Mouse (Mus musculus) lung, adult 2 months (tissue): ENCODE measurements around the gene Pax5.

Source experiments
- CTCF ChIP-seq: fragments of 200-500 bp; IDR thresholded peaks from 2 replicates; pipeline ENCODE4 v1.5.1; 2011; ENCODE audit warnings: mild to moderate bottlenecking, low read length, control low read depth; ENCODE audit not compliant: insufficient read depth
- POLR2A ChIP-seq: fragments of 200-500 bp; IDR thresholded peaks from 2 replicates; pipeline ENCODE4 v1.6.1; 2011; ENCODE audit warnings: low read depth, mild to moderate bottlenecking, control low read depth, low read length, borderline replicate concordance; ENCODE audit errors: extremely low read depth

DNA sequence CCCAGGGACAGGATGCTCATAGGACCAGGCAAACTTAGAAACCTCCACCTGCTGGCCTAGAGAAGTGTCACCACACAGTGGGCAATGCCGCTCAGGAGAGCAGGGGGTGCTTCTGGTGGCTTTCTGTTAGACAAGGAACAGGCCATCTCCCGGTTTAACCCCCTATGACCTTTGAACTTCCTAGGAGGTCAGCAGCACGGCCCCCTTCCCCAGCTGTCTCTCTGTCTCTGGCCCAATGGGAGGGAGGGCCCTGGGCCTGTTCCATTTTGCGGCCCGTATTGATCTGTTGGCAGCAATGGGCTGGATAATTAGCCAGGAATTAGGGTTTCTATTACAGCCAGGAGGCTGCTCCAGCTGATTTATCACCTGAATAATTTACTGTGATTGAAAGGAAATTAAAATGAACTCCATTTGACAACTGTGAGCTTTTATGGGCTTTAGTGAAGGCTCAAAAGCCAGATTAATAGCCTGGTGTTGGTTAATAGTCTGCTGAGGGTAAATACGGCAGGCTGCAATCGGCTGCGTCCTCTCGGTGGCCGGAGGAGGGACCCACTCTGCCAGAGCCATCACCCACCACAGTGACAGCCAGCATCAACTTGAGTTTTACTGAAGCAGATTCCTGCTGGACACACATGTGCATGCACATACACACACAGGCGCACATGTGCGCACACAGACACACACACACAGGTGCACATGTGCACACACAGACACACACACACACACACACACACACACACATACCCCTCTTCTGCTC, 68.3 kb downstream of the Pax5 start:
- TF ChIP-seq CTCF (no peak), POLR2A (no peak)
